Mouse (Mus musculus) liver, embryonic 16.5 days (tissue): ENCODE data around the gene Erbb2. TPM values are rescaled to one million over a fixed set of nuclear protein-coding genes. Genes with fewer than 3 reads are reported as not detected.
A peak's percentile ranks its signal among the peaks of the same experiment; 100 is the strongest.

Source experiments
- ATAC-seq: fragments of 200-750 bp; cut with Nextera tagmentation; 2 replicates; pipeline ENCODE4 v1.8.0; 2017; ENCODE audit warnings: low read depth, mild to moderate bottlenecking, moderate number of reproducible peaks, moderate library complexity
- H3K27ac ChIP-seq: fragments of 300-500 bp; sonication (generic); 2 replicates; pipeline ENCODE4 v1.5.1; 2014; ENCODE audit warnings: mild to moderate bottlenecking, low read length
- H3K27me3 ChIP-seq: fragments of 300-500 bp; sonication (generic); 2 replicates; pipeline ENCODE4 v1.6.1; 2014; ENCODE audit warnings: low read depth, low read length, mixed read lengths; ENCODE audit not compliant: control insufficient read depth, insufficient read depth
- H3K36me3 ChIP-seq: fragments of 300-500 bp; sonication (generic); 2 replicates; pipeline ENCODE4 v1.6.1; 2014; ENCODE audit warnings: mild to moderate bottlenecking; ENCODE audit not compliant: control insufficient read depth, insufficient read depth
- H3K4me1 ChIP-seq: fragments of 300-500 bp; sonication (generic); 2 replicates; pipeline ENCODE4 v1.6.1; 2014; ENCODE audit warnings: low read depth, low read length, mixed read lengths; ENCODE audit not compliant: control insufficient read depth
- H3K4me2 ChIP-seq: fragments of 300-500 bp; sonication (generic); 2 replicates; pipeline ENCODE4 v1.6.1; 2014; ENCODE audit warnings: low read depth, low read length, mixed read lengths
- H3K4me3 ChIP-seq: fragments of 300-500 bp; sonication (generic); 2 replicates; pipeline ENCODE4 v1.5.1; 2014; ENCODE audit warnings: low read depth, mild to moderate bottlenecking, low read length
- H3K9ac ChIP-seq: fragments of 300-500 bp; sonication (generic); 2 replicates; pipeline ENCODE4 v1.6.1; 2014; ENCODE audit warnings: low read depth, low read length
- H3K9me3 ChIP-seq: fragments of 300-500 bp; sonication (generic); replicated peaks from 2 replicates; pipeline ENCODE4 v1.6.1; 2016; ENCODE audit warnings: low read length; ENCODE audit not compliant: control insufficient read depth
- WGBS: fragments of 180-500 bp; shearing (Covaris S2); extraction: QIAGEN DNeasy Blood & Tissue Kit; methylation state at CpG from one replicate; pipeline ENCODE4 v1.1.7; 2014; ENCODE audit not compliant: insufficient replicate concordance; 5-methylcytosine and 5-hydroxymethylcytosine counted together
- polyA plus RNA-seq: library from polyadenylated mRNA; unstranded; fragments of >200 nt; fragmentation: Nextera tagmentation; extraction: Ambion mirVana; gene quantifications from 2 replicates; pipeline ENCODE4 v1.2.1, GENCODE M21; 2015

Erbb2 gene
- polyA plus RNA-seq, 1 experiment from 2014 or later, result 2.1 TPM

DNA sequence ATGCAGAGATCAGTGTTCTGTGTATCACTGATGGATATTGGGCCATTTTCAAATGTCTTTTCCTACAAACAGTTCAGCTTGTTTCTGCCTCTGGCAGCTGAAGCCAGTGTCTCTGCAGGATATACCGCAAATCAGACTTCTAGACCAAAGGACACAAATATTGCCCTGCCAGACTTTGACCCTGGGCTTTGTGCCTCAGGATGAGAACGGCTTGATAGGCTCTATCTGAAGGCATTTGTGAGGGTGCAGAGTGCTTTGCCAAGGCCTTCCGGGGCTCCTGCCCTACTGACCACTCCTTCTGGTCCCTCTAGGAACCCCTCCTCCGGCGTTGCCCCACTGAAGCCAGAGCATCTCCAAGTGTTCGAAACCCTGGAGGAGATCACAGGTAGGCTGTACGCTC lies 14.3 kb downstream of the Erbb2 start:
- Histone ChIP-seq H3K4me2 (no peak overlapping the region), H3K27ac (no peak overlapping the region), H3K4me1 (no peaks in the 10 kb centered on the region), H3K36me3 (no peaks in the 10 kb centered on the region), H3K9ac (no peak overlapping the region), H3K9me3 (no peaks in the 10 kb centered on the region), H3K4me3 (no peak overlapping the region), H3K27me3 (no peaks in the 10 kb centered on the region)
- WGBS, result 69% methylated on average over 7 of the region's 7 CpGs
- ATAC-seq, result no peak

DNA sequence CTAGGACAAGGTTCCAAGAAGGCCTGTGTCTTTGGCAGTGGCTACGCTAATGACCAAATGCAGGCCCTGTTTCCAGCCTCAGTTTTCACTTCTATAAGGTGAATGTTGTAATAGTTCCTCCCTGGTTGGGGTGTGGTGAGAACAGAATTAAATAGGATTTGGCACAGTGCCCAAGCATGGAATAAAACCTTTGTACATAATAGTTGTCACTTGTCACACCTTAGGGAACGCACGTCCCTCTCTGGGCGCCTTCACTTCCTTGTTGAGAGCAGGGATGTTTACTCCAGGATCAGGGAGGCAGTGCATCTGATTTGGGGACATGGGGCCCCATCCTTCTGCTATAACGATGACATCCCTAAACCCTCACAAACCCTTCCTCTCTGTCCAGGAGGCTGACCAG lies 16.2 kb downstream of the Erbb2 start:
- ATAC-seq, result no peak
- Histone ChIP-seq H3K9me3 (no peaks in the 10 kb centered on the region), H3K9ac (no peak overlapping the region), H3K4me2 (no peak overlapping the region), H3K27ac (no peak overlapping the region), H3K4me3 (no peak overlapping the region), H3K27me3 (no peaks in the 10 kb centered on the region), H3K36me3 (no peaks in the 10 kb centered on the region), H3K4me1 (no peaks in the 10 kb centered on the region)
- WGBS, result 63% methylated on average over 5 of the region's 5 CpGs

DNA sequence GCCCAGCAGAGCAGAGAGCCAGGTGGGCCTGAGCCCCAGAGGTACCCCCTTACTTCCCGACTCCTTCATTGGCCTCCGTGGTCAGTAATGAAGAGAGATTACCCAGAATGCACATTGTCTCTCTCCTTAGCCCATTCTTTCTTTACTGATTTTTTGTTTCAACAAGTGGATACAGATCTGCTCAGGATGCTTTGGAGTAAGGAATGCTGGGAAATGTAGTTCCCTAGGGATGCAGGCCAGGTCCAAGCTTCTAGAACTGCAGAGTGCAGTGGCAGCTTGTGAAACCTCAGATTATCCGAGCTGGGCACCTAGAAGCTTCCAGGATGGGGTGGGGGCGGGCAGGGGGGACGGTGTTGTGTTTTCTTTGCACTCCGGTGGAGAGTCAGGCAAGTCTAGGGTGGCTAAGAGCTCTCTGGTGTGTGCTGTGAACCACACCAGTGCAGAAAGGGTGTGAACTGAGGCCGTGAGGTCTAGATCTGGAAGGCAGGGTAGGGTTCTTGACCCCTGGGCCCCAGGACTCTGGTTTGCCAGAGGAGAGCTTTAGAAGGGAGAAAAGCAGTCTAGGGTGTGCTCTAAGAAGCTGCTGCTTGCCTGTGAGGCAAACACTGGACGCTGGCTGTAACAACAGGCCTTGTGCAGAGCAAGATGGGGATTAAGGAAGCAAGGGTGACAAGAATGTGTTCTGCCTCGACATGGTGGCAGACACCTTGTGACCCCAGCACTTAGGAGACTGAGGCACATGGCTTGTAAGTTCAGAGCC lies 19.7 kb downstream of the Erbb2 start:
- H3K9me3 ChIP-seq, result no peaks in the 10 kb centered on the region
- H3K36me3 ChIP-seq, result no peaks in the 10 kb centered on the region
- H3K27ac ChIP-seq, result no peak overlapping the region
- no peak overlapping the region for H3K9ac ChIP-seq
- H3K4me2 ChIP-seq, result no peak overlapping the region
- 54% methylated on average over 9 of the region's 9 CpGs for WGBS
- no peaks in the 10 kb centered on the region for H3K4me1 ChIP-seq
- ATAC-seq, result no peak
- no peak overlapping the region for H3K4me3 ChIP-seq
- no peaks in the 10 kb centered on the region for H3K27me3 ChIP-seq

DNA sequence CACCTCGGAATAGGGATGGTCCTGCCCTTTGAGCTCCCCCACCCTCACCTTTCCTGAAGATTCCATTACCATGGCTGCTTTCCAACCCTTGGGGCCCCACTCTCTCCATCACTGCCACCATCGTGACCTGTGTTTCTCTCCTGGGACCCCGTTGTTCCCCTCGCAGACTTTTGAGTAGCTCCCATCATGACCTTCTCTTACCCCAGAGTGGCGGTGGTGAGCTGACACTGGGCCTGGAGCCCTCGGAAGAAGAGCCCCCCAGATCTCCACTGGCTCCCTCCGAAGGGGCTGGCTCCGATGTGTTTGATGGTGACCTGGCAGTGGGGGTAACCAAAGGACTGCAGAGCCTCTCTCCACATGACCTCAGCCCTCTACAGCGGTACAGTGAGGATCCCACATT lies 23.5 kb downstream of the Erbb2 start:
- no peak for ATAC-seq
- Histone ChIP-seq H3K4me3 (no peak overlapping the region), H3K9ac (no peak overlapping the region), H3K9me3 (no peaks in the 10 kb centered on the region), H3K27ac (no peak overlapping the region), H3K36me3 (no peaks in the 10 kb centered on the region), H3K4me2 (no peak overlapping the region), H3K4me1 (peaks cover 5% of the 10 kb centered on the region; the same call in 1 of the 2 replicates), H3K27me3 (no peaks in the 10 kb centered on the region)
- 80% methylated on average over 9 of the region's 9 CpGs for WGBS

DNA sequence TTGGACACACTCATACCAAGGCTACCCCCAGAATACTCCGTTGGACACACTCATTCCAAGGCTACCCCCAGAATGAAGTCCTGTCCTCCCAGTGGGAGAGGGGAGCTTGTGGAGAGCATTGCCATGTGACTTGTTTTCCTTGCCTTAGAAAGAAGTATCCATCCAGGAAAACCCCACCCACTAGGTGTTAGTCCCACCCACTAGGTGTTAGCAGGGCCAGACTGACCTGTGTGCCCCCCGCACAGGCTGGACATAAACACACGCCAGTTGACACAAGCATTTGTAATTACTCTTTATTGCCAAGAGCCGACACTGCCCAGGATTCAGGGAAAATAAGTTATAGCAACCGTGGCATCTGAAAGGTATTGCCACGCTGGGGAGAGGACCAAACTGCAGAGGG lies 25.2 kb downstream of the Erbb2 start:
- Histone ChIP-seq H3K27ac (no peak overlapping the region), H3K4me3 (no peak overlapping the region), H3K9ac (no peak overlapping the region), H3K36me3 (no peaks in the 10 kb centered on the region), H3K4me2 (no peak overlapping the region), H3K9me3 (no peaks in the 10 kb centered on the region), H3K27me3 (no peaks in the 10 kb centered on the region), H3K4me1 (peaks cover 5% of the 10 kb centered on the region; the same call in 1 of the 2 replicates)
- WGBS, result 73% methylated on average over 6 of the region's 6 CpGs
- no peak for ATAC-seq

DNA sequence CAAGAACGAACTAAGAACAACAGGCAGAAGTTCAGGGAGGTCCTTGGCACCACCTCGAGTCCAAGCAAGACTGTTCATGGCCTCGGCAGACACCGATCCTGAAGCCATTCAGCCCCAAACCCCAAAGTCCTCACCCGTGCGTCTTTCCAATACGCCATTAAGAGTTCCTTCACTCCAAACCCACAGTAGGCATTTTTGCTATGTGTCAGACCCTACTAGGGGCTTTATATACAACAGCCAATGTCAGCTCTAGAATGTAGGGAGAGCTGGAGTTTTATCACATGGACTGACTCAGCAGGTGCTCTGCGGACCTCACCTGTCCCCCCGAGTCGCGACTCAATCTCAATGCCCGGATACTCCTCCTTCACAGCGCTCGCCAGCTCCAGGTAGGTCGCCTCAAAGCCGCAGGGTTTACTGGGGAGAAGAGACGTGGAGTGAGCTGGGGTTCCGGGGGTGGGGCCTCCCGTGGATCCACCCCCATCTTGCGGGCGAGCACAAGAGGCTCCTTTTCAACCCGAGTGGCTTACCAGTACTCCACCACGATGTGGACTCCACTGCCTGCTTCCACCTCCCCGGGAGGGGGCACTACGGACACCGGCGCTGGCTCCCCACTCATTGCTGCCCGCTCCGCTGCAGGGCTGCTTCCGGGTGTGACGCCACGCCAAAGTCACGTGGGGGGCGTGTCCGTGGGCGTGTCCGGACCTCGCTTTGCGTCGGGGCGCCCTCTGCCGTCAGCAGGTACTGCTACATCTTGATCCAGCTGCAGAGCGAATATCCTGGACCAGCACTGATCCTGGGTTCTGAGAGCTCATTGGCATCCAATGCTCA lies 26.3 kb downstream of the Erbb2 start, which contains the start of gene Mien1:
TSS of gene Mien1 (minus strand) at position 661 of the 828 bp plus-strand sequence.
- Histone ChIP-seq H3K27me3 (no peaks in the 10 kb centered on the region), H3K36me3 (no peaks in the 10 kb centered on the region), H3K4me2 (peak within 1 kb of the TSS; percentile 93), H3K9me3 (no peaks in the 10 kb centered on the region), H3K4me1 (peaks cover 5% of the 10 kb centered on the region; the same call in 1 of the 2 replicates), H3K27ac (peak within 1 kb of the TSS; percentile 79), H3K4me3 (peak within 1 kb of the TSS; percentile 83), H3K9ac (peak within 1 kb of the TSS; percentile 71)
- WGBS, result 2% methylated on average over 43 of the region's 43 CpGs
- ATAC-seq, result peak; percentile 84

DNA sequence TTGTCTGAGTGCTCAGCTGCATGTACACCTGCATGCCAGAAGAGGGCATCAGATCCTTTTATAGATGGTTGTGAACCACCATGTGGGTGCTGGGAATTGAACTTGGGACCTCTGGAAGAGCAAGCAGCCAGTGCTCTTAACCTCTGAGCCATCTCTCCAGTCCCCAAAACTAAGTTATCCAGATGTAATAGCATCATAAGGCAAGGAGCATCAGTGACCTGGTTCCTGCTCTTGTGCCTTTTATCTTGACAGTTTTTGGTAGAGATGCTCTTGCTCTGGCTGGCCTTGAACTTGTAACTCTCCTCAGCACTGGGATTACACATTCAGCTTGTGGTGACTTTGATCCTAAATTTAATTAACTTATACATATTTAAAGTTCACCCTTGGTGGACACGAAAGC lies 31.4 kb downstream of the Erbb2 start:
- ATAC-seq, result no peak
- 76% methylated on average over 1 of the region's 1 CpGs for WGBS
- peaks cover 27% of the 10 kb centered on the region for H3K27me3 ChIP-seq
- no peak overlapping the region for H3K4me2 ChIP-seq
- H3K9ac ChIP-seq, result no peak overlapping the region
- no peaks in the 10 kb centered on the region; the same call in 1 of the 2 replicates for H3K4me1 ChIP-seq
- H3K27ac ChIP-seq, result no peak overlapping the region
- no peak overlapping the region for H3K4me3 ChIP-seq
- H3K36me3 ChIP-seq, result no peaks in the 10 kb centered on the region
- no peaks in the 10 kb centered on the region for H3K9me3 ChIP-seq

DNA sequence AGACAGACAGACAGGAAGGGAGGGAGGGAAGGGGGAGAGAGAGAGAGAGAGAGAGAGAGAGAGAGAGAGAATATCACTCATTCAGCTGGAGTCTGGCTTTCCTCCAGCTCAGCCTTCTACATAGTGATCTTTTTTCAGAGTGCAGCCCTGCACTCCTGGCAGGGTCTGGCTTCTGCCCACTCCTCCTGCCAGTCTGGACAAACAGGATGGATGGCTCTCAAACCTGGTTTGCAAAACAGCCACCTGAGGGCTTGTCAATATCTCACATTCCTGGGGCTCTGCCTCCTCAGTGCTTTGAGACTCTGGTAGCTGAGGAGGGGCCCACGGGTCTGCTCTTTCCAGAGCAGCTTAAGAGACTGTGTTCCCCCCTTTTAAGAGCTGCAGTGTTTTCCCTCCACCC lies 33.0 kb downstream of the Erbb2 start:
- Histone ChIP-seq H3K27ac (peak overlapping the region; percentile 79), H3K4me3 (no peak overlapping the region), H3K9me3 (no peaks in the 10 kb centered on the region), H3K4me2 (no peak overlapping the region), H3K4me1 (no peaks in the 10 kb centered on the region; the same call in 1 of the 2 replicates), H3K9ac (no peak overlapping the region), H3K27me3 (peaks cover 32% of the 10 kb centered on the region), H3K36me3 (no peaks in the 10 kb centered on the region)
- no peak for ATAC-seq
- WGBS, result 20% methylated on average over 1 of the region's 1 CpGs

DNA sequence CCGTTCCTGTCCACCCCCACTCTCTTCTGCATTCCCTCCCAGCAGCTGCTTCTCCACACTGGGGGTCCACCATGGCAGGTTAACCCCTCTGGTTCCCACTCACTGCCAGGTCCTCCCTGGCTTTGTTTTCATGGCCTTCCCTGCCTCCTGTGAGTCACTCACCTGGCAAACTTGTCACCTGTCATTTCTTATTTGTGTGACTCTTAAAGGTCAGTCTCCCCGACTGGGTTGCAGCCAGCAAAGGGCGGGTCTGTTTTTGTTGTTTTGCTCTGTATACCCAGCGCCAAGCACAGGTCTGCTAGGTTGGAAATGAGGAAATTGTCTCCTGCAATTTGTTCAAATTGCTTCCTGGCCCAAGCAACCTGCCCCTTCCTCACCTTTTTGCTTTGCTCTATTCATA lies 33.4 kb downstream of the Erbb2 start:
- Histone ChIP-seq H3K9me3 (no peaks in the 10 kb centered on the region), H3K36me3 (no peaks in the 10 kb centered on the region), H3K27me3 (peaks cover 32% of the 10 kb centered on the region), H3K9ac (0 out of 2 replicates have a peak overlapping the region, but pooled peaks have one; percentile 13), H3K4me3 (no peak overlapping the region), H3K4me2 (no peak overlapping the region), H3K4me1 (no peaks in the 10 kb centered on the region; the same call in none of the 2 replicates), H3K27ac (peak overlapping the region; percentile 79)
- WGBS, result 37% methylated on average over 4 of the region's 4 CpGs
- ATAC-seq, result no peak
